Mouse (Mus musculus) forebrain, embryonic 10.5 days (tissue): ENCODE data around the gene Gm5460. TPM values are rescaled to one million over a fixed set of nuclear protein-coding genes. Genes with fewer than 3 reads are reported as not detected.

ENCODE experiments used
- DNase-seq: peaks from one replicate; pipeline ENCODE4 v3.0.0-alpha.2; 2017; ENCODE audit warnings: low spot score; ENCODE audit errors: extremely low spot score
- H3K27ac ChIP-seq: fragments of 300-500 bp; sonication (generic); 2 replicates; pipeline ENCODE4 v1.5.1; 2016; ENCODE audit warnings: mild to moderate bottlenecking
- H3K27me3 ChIP-seq: fragments of 300-500 bp; sonication (generic); 2 replicates; pipeline ENCODE4 v1.6.1; 2016; ENCODE audit warnings: mild to moderate bottlenecking; ENCODE audit not compliant: poor library complexity, severe bottlenecking
- H3K36me3 ChIP-seq: fragments of 300-500 bp; sonication (generic); replicated peaks from 2 replicates; pipeline ENCODE4 v1.6.1; 2016; ENCODE audit warnings: mild to moderate bottlenecking, moderate library complexity
- H3K4me1 ChIP-seq: fragments of 300-500 bp; sonication (generic); 2 replicates; pipeline ENCODE4 v1.6.1; 2016
- H3K4me3 ChIP-seq: fragments of 300-500 bp; sonication (generic); 2 replicates; pipeline ENCODE4 v1.5.1; 2016; ENCODE audit warnings: mild to moderate bottlenecking, moderate library complexity
- H3K9me3 ChIP-seq: fragments of 300-500 bp; sonication (generic); 2 replicates; pipeline ENCODE4 v1.6.1; 2016; ENCODE audit warnings: mild to moderate bottlenecking, moderate library complexity
- WGBS: fragments of 180-500 bp; shearing (Covaris S2); methylation state at CpG from one replicate; pipeline ENCODE4 v1.1.7; 2016; 5-methylcytosine and 5-hydroxymethylcytosine counted together
- polyA plus RNA-seq: library from polyadenylated mRNA; unstranded; fragments of >200 nt; fragmentation: Nextera tagmentation; extraction: Ambion mirVana; gene quantifications from 2 replicates; pipeline ENCODE4 v1.2.1, GENCODE M21; 2016

Gene Gm5460
- polyA plus RNA-seq, 1 experiment from 2014 or later: not detected

GRCm38 (mm10) chr14:34080321-34080997, 63.9 kb downstream of the Gm5460 start:
- Histone ChIP-seq H3K36me3 (no peaks in the 10 kb centered on the region), H3K27me3 (peaks cover 12% of the 10 kb centered on the region; the same call in 1 of the 2 replicates), H3K27ac (no peak overlapping the region), H3K9me3 (no peaks in the 10 kb centered on the region), H3K4me1 (no peaks in the 10 kb centered on the region; the same call in 1 of the 2 replicates), H3K4me3 (no peak overlapping the region)
- WGBS: 10% methylated on average over 11 of the region's 11 CpGs
- peak; percentile 80 for DNase-seq

GRCm38 (mm10) chr14:34085731-34086130, 69.2 kb downstream of the Gm5460 start, which contains the start of gene Anxa8:
Gene Anxa8, plus strand, starts transcription at chr14:34085981.
- H3K27ac ChIP-seq: no peak within 1 kb of the TSS
- H3K4me1 ChIP-seq: no peaks in the 10 kb centered on the region
- WGBS: 83% methylated on average over 4 of the region's 4 CpGs
- no peak for DNase-seq
- H3K9me3 ChIP-seq: no peaks in the 10 kb centered on the region
- peaks cover 6% of the 10 kb centered on the region; the same call in 1 of the 2 replicates for H3K27me3 ChIP-seq
- H3K4me3 ChIP-seq: no peak within 1 kb of the TSS
- no peaks in the 10 kb centered on the region for H3K36me3 ChIP-seq

- no peak for DNase-seq
- no peaks in the 10 kb centered on the region for H3K4me1 ChIP-seq
- no peak overlapping the region for H3K4me3 ChIP-seq
- WGBS: 80% methylated on average over 4 of the region's 4 CpGs
- no peaks in the 10 kb centered on the region for H3K27me3 ChIP-seq
- no peak overlapping the region for H3K27ac ChIP-seq
- no peaks in the 10 kb centered on the region for H3K9me3 ChIP-seq
- no peaks in the 10 kb centered on the region for H3K36me3 ChIP-seq
Observed at GRCm38 (mm10) chr14:34086806-34087205, 70.2 kb downstream of the Gm5460 start.

DNA sequence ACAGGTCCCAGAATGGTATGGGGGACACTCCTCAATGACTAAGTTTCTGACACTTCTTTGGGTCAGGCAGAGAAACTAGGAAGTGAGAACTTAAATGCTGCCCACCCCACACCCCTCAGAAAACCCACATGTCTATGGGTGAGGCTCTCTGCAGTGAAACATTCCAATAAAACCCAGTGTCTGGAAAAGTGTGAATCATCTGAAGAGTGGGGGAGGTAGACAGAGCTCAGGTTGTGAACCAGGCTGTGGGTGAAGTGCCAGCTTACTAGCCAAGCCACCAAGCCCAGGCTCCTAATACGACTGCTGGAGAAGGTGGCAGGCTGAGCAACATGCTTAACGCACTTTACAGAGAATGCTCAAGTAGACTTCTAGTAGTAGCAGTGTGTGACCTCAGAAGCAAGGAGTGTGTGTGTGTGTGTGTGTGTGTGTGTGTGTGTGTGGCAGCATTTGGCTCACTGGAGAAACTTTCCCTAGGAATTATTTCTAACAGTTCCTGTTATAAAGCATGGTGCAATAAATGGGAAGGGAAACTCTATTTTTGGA, 71.4 kb downstream of the Gm5460 start:
- no peak overlapping the region for H3K27ac ChIP-seq
- DNase-seq: no peak
- 77% methylated on average over 2 of the region's 2 CpGs for WGBS
- no peak overlapping the region for H3K4me3 ChIP-seq
- no peaks in the 10 kb centered on the region for H3K36me3 ChIP-seq
- no peaks in the 10 kb centered on the region for H3K9me3 ChIP-seq
- H3K4me1 ChIP-seq: no peaks in the 10 kb centered on the region
- no peaks in the 10 kb centered on the region for H3K27me3 ChIP-seq

DNA sequence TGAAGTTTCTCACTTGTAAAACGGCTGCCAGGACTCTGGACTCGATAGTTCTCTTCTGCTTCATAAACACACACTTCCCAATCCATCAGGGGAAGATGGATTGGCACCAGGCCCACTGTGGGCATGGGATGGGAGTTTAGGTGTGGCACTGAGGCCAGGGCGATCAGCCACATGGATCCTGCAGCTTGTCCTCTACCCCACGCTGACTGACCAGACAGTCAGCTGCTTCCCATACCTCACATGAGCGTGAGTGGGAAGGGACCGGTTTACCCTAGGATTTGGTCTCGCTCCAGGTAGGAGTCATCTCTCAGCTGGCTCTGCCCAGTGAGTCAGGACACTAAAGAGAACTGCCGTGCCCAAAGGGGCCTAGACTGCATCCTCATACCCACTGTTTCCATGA, 73.2 kb downstream of the Gm5460 start:
- Histone ChIP-seq H3K36me3 (no peaks in the 10 kb centered on the region), H3K4me1 (no peaks in the 10 kb centered on the region), H3K4me3 (no peak overlapping the region), H3K27me3 (no peaks in the 10 kb centered on the region), H3K9me3 (no peaks in the 10 kb centered on the region), H3K27ac (no peak overlapping the region)
- 93% methylated on average over 8 of the region's 8 CpGs for WGBS
- no peak for DNase-seq

DNA sequence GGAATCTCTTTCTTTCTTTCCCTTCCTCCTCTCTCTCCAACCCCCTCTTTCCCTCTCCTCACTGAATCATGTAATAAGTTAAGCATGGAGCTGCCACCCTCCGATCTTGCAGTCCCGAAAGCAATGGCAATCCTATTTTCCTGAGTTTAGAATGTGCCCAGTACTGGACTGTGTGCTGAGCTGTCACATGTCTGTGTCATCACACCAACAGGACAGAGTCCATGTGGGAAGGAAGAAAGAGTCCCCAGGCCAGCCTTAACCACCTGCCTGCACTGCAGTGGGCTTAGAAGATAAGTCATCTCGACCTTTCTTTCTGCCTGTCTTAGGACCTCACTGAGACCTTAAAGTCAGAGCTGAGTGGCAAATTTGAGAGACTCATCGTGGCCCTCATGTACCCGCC, 74.9 kb downstream of the Gm5460 start:
- Histone ChIP-seq H3K27me3 (no peaks in the 10 kb centered on the region), H3K4me1 (no peaks in the 10 kb centered on the region), H3K27ac (no peak overlapping the region), H3K9me3 (no peaks in the 10 kb centered on the region), H3K36me3 (no peaks in the 10 kb centered on the region), H3K4me3 (no peak overlapping the region)
- DNase-seq: no peak
- WGBS: 92% methylated on average over 5 of the region's 5 CpGs

DNA sequence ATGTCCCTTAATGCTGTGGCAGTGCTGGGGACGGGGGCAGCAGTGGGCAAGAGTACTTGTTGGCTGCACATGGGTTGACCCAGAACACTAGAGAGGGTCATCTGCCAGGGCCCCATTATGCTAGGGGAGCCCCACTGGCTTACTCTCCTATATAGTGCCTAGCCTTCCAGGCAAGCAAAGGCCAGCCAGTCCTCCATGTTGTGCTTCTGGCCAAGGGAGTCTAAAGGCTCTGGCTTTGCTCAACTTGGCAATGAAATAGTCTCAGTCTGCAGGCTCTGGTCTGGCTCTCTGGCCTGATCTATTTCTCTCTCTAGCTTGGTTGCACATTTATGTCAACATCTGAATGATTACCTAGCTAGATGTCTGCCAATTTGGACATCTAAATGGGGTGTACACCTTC, 76.3 kb downstream of the Gm5460 start:
- no peaks in the 10 kb centered on the region for H3K9me3 ChIP-seq
- H3K4me3 ChIP-seq: no peak overlapping the region
- H3K36me3 ChIP-seq: no peaks in the 10 kb centered on the region
- 94% methylated on average over 1 of the region's 1 CpGs for WGBS
- no peak overlapping the region for H3K27ac ChIP-seq
- no peaks in the 10 kb centered on the region for H3K27me3 ChIP-seq
- no peaks in the 10 kb centered on the region for H3K4me1 ChIP-seq
- DNase-seq: no peak

GRCm38 (mm10) chr14:34096161-34096560, 79.6 kb downstream of the Gm5460 start:
- no peaks in the 10 kb centered on the region for H3K27me3 ChIP-seq
- no peaks in the 10 kb centered on the region for H3K4me1 ChIP-seq
- H3K9me3 ChIP-seq: no peaks in the 10 kb centered on the region
- H3K4me3 ChIP-seq: no peak overlapping the region
- H3K36me3 ChIP-seq: no peaks in the 10 kb centered on the region
- no peak overlapping the region for H3K27ac ChIP-seq
- DNase-seq: no peak
- WGBS: 81% methylated on average over 5 of the region's 5 CpGs

Other genes starting within 250 kb of the Gm5460 start
- 2.5 TPM in 2 replicates for gene Gdf10, start 93.2 kb upstream of the Gm5460 start, polyA plus RNA-seq
- gene Gdf2, start 75.7 kb upstream of the Gm5460 start, polyA plus RNA-seq: not detected in 2 replicates
- gene Rbp3, start 62.8 kb upstream of the Gm5460 start, polyA plus RNA-seq: not detected in 2 replicates
- gene Zfp488, start 38.0 kb upstream of the Gm5460 start, polyA plus RNA-seq: 0.06 and 0.11 TPM in 2 replicates
- not detected in 2 replicates for gene Gm30083, start 1.6 kb upstream of the Gm5460 start, polyA plus RNA-seq
- gene Antxrl, start 35.9 kb downstream of the Gm5460 start, polyA plus RNA-seq: not detected in 2 replicates
- gene Anxa8, start 69.2 kb downstream of the Gm5460 start, polyA plus RNA-seq: 0.64 and 1.0 TPM in 2 replicates
- gene A630023A22Rik, start 86.0 kb downstream of the Gm5460 start, polyA plus RNA-seq: not detected in 2 replicates
- gene Npy4r, start 135.7 kb downstream of the Gm5460 start, polyA plus RNA-seq: not detected in 2 replicates
- 0.32 and 0.33 TPM in 2 replicates for gene Gprin2, start 184.9 kb downstream of the Gm5460 start, polyA plus RNA-seq
- 0.06 and 0.10 TPM in 2 replicates for gene Syt15, start 202.8 kb downstream of the Gm5460 start, polyA plus RNA-seq